Mouse (Mus musculus) kidney, adult 2 months (tissue): ENCODE data around the gene Extl1.

Experiments
- CTCF ChIP-seq: fragments of 200-500 bp; conservative IDR thresholded peaks from 2 replicates; pipeline ENCODE4 v1.5.1; 2011; ENCODE audit warnings: low read depth, mild to moderate bottlenecking, control low read depth, low read length, moderate library complexity, mixed read lengths; ENCODE audit not compliant: insufficient read depth, insufficient read length
- POLR2A ChIP-seq: fragments of 200-500 bp; IDR thresholded peaks from one replicate; pipeline ENCODE4 v1.6.1; 2011; ENCODE audit warnings: low read depth, low read length, control low read depth

- no peak for TF ChIP-seq CTCF
- TF ChIP-seq POLR2A: no peak
Measured at GRCm38 (mm10) chr4:134348545-134348944, 35.1 kb downstream of the Extl1 start.
